Mouse (Mus musculus) limb, embryonic 10.5 days (tissue): ENCODE measurements around the gene Fgfr2. TPM values are rescaled to one million over a fixed set of nuclear protein-coding genes. Genes with fewer than 3 reads are reported as not detected.

Source experiments
- DNase-seq: peaks from one replicate; pipeline ENCODE4 v3.0.0-alpha.2; 2017; ENCODE audit warnings: low spot score
- H3K27ac ChIP-seq: fragments of 300-500 bp; sonication (generic); 2 replicates; pipeline ENCODE4 v1.5.1; 2016; ENCODE audit warnings: mild to moderate bottlenecking
- H3K27me3 ChIP-seq: fragments of 300-500 bp; sonication (generic); 2 replicates; pipeline ENCODE4 v1.6.1; 2016; ENCODE audit warnings: low read depth, mild to moderate bottlenecking; ENCODE audit not compliant: poor library complexity, severe bottlenecking
- H3K36me3 ChIP-seq: fragments of 300-500 bp; sonication (generic); 2 replicates; pipeline ENCODE4 v1.6.1; 2016; ENCODE audit warnings: mild to moderate bottlenecking, moderate library complexity
- H3K4me1 ChIP-seq: fragments of 300-500 bp; sonication (generic); 2 replicates; pipeline ENCODE4 v1.6.1; 2016
- H3K4me3 ChIP-seq: fragments of 300-500 bp; sonication (generic); 2 replicates; pipeline ENCODE4 v1.5.1; 2016; ENCODE audit warnings: mild to moderate bottlenecking, moderate library complexity
- H3K9me3 ChIP-seq: fragments of 300-500 bp; sonication (generic); replicated peaks from 2 replicates; pipeline ENCODE4 v1.6.1; 2016; ENCODE audit warnings: mild to moderate bottlenecking
- WGBS: fragments of 180-500 bp; shearing (Covaris S2); methylation state at CpG from one replicate; pipeline ENCODE4 v1.1.7; 2016; 5-methylcytosine and 5-hydroxymethylcytosine counted together
- polyA plus RNA-seq: library from polyadenylated mRNA; unstranded; fragments of >200 nt; fragmentation: Nextera tagmentation; extraction: Ambion mirVana; gene quantifications from 2 replicates; pipeline ENCODE4 v1.2.1, GENCODE M21; 2016

Fgfr2 gene
- polyA plus RNA-seq, 1 experiment from 2014 or later: 64.4 TPM

DNA sequence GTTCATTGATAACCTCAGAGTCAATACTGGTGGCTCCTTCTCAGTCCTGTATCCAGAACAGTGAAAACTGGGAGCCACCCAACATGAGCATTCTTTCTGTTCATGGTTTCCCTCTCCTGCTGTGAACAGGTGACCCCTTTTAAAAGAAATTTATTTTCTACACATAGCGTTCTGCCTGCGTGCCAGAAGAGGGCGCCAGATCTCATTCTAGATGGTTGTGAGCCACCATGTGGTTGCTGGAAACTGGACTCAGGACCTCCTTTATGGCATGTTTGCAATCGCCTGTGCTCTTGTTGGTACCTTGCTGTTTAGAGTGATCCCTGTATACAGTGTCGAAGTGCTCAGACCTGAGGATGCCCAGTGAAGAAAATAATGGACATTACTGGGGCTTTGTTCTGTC, 2458.5 kb downstream of the Fgfr2 start:
- WGBS: 90% methylated on average over 5 of the region's 5 CpGs
- H3K27me3 ChIP-seq: no peaks in the 10 kb centered on the region
- no peak for DNase-seq
- H3K9me3 ChIP-seq: no peaks in the 10 kb centered on the region
- H3K4me1 ChIP-seq: peaks cover 21% of the 10 kb centered on the region
- no peak overlapping the region for H3K4me3 ChIP-seq
- H3K27ac ChIP-seq: no peak overlapping the region
- peaks cover 33% of the 10 kb centered on the region for H3K36me3 ChIP-seq

DNA sequence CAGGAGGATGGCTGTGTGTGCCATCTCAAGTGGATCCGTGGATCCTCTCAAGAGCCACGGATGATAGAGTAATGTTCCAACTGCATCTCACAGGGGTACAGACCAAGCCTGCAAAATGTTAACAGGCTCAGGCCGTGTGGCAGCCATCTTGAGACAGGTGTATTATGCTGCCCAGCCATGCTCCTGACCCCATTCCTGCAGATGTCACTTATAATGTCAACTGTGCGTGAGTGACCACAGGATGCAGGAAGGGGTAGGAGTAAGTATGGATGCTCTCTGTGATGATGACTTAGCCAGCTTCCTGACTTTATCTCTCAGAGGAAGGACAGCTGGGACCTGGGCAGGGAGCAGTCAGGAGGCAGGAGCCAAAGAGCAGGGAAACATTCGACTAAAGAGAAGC, 2459.1 kb downstream of the Fgfr2 start:
- Histone ChIP-seq H3K36me3 (peaks cover 34% of the 10 kb centered on the region), H3K4me1 (peaks cover 15% of the 10 kb centered on the region), H3K4me3 (no peak overlapping the region), H3K27me3 (no peaks in the 10 kb centered on the region), H3K27ac (no peak overlapping the region), H3K9me3 (no peaks in the 10 kb centered on the region)
- no peak for DNase-seq
- 96% methylated on average over 5 of the region's 5 CpGs for WGBS

DNA sequence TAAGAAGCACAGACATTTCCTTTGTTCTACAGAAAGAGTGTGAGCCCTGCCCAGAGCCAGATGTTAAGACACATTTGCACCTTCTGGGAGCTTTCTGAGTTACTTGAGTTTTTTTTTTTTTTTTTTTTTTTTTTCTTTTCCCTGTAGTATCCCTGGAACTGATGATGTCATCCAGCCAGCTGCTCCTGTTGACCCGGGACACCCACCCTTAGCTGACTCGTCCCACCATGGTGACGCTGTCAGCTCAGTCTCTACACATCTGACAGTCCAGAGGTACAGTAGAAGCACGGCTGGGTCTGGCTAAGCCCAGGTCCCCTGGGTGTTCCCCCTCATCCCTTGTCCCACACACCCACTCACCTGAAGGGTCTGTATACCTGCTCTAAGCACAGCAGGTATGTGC, 2460.3 kb downstream of the Fgfr2 start:
- Histone ChIP-seq H3K27ac (peak overlapping the region; percentile 42), H3K36me3 (peaks cover 34% of the 10 kb centered on the region), H3K9me3 (no peaks in the 10 kb centered on the region), H3K4me1 (peaks cover 8% of the 10 kb centered on the region), H3K27me3 (no peaks in the 10 kb centered on the region), H3K4me3 (no peak overlapping the region)
- WGBS: 71% methylated on average over 4 of the region's 4 CpGs
- no peak for DNase-seq

DNA sequence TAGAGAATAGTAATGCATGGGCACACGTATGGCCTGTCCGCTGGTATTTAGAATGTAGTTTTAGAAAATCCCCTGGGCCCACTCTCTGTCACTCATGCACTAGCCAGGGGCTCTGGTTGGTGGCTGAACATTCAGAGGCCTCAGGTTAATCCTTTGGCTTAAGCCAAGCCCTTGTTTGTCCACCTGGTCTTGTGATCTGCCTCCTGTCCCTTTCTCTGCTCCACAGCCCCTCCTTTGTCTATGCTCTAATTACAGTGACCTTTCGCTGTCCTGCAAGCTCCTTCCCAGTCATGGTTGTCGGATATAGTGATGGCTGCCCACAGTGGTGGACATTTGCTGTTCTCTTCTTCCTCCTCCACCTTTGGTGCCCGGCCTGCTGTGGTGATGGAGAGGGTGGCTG, 2460.9 kb downstream of the Fgfr2 start:
- H3K4me1 ChIP-seq: peaks cover 11% of the 10 kb centered on the region
- H3K36me3 ChIP-seq: peaks cover 34% of the 10 kb centered on the region
- no peak overlapping the region for H3K4me3 ChIP-seq
- no peaks in the 10 kb centered on the region for H3K9me3 ChIP-seq
- DNase-seq: no peak
- WGBS: 72% methylated on average over 5 of the region's 5 CpGs
- no peaks in the 10 kb centered on the region for H3K27me3 ChIP-seq
- peak overlapping the region; percentile 42 for H3K27ac ChIP-seq

DNA sequence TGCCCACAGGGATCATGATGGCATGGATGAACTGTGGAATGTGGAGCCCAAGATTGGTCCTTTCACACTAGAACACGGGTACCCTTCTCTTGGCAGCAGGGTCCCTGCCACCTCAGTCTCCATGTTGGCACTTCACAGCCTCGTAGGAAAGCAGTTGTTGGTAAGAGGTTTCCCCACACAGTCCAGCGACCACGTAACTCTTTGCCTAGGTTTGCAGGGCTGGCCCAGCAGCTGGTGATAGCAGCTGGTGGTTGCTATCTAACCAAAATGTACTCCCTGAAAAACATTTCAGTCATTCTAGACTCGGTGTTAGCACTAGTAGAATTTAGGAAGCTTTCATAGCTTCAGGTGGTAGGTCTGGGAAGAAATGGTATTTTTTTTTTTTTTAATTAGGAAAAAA, 2464.0 kb downstream of the Fgfr2 start:
- Histone ChIP-seq H3K4me1 (peaks cover 16% of the 10 kb centered on the region), H3K9me3 (no peaks in the 10 kb centered on the region), H3K36me3 (peaks cover 15% of the 10 kb centered on the region), H3K27ac (no peak overlapping the region), H3K27me3 (no peaks in the 10 kb centered on the region), H3K4me3 (no peak overlapping the region)
- no peak for DNase-seq
- 96% methylated on average over 5 of the region's 5 CpGs for WGBS

DNA sequence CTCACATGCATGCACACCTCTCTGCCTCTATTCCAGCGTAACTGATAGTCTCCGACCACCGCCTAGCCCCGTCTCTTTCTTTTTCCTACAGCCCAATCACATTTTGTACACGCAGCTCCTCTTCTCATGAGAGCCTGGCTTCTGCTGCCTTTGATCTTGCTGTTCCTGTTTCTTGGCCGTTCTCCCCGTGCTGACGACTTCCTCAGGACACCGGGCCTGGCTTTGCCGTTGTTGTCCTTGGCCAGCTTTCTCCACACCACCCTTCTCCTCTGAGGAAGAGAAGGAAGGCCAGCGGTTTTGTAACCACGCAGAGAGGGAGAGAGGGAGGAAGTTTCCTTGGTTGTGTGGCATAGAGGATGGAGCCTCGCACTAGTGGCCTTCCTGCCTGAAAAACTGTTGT, 2465.4 kb downstream of the Fgfr2 start:
- Histone ChIP-seq H3K27ac (no peak overlapping the region), H3K27me3 (no peaks in the 10 kb centered on the region), H3K36me3 (peaks cover 3% of the 10 kb centered on the region; the same call in 1 of the 2 replicates), H3K4me3 (no peak overlapping the region), H3K9me3 (no peaks in the 10 kb centered on the region), H3K4me1 (peaks cover 22% of the 10 kb centered on the region)
- WGBS: 74% methylated on average over 13 of the region's 13 CpGs
- DNase-seq: no peak

DNA sequence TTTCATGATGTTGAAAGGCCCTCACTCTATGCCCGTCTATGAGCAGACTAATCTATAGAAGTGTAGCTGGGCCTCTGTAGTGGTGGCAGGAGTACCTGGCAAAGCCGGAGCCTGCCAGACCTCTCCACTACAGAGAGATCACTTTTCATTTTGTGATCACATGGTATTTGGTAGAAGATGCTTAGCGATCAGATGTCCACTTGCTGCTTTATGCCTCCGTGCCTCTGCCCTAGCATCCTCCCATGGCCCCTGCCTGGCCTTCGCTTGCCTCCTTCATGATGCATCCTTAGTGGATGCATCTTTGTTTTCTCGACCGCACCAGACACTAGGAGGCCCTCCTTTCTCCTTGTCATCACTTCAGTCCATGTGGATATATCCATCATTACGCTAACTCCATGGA, 2466.2 kb downstream of the Fgfr2 start:
- no peak for DNase-seq
- Histone ChIP-seq H3K27me3 (no peaks in the 10 kb centered on the region), H3K4me3 (no peak overlapping the region), H3K36me3 (peaks cover 3% of the 10 kb centered on the region; the same call in 1 of the 2 replicates), H3K9me3 (no peaks in the 10 kb centered on the region), H3K4me1 (peaks cover 22% of the 10 kb centered on the region), H3K27ac (no peak overlapping the region)
- WGBS: 96% methylated on average over 8 of the region's 8 CpGs

DNA sequence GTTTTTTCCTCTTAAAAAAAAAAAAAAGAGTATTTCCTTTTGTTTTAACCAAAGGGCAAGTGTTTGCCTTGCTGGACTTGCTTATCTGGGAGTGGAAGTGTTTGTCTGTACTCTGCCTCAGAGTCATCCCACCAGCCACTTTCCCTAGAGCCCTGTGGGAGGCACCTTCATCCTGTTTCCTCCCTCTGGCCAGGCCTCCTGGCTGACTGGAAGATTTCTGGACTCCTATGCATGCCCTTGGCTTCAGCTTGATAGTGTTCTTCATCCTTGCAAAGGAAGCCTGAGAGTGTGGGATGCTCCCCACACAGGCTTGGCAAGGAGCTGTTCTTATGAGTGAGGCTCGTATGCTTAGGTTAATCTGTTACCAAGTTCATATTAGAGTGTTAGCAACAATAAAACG, 2468.6 kb downstream of the Fgfr2 start:
- Histone ChIP-seq H3K27me3 (no peaks in the 10 kb centered on the region), H3K36me3 (peaks cover under 1% of the 10 kb centered on the region; the same call in 1 of the 2 replicates), H3K4me3 (no peak overlapping the region), H3K4me1 (peaks cover 27% of the 10 kb centered on the region), H3K27ac (no peak overlapping the region), H3K9me3 (no peaks in the 10 kb centered on the region)
- no peak for DNase-seq
- 85% methylated on average over 2 of the region's 2 CpGs for WGBS

DNA sequence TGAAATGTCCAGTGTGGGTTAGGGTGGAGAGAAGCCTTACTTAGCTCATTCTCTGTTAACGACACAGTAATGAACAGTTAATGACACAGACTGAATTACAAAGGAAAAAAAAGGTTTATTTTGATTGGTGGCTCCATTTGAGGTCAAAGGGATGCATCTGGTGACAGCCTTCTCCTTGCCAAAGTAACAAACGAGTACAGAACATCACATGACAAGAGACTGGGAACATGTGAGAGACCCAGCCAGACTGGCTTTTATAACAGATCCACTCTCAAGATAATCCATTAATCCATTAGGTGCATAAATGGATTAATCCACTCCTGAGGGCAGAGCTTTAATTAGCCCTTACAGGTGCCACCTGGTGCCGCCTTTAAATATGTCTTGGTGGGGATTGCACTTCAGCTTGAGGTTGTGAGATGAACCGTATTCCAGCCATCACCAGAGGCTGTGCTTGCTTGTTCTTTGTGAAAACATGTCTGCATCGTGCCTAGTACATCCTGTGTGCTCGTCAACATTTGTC, 2470.1 kb downstream of the Fgfr2 start:
- 69% methylated on average over 6 of the region's 6 CpGs for WGBS
- H3K4me1 ChIP-seq: peaks cover 40% of the 10 kb centered on the region
- no peak overlapping the region for H3K4me3 ChIP-seq

DNA sequence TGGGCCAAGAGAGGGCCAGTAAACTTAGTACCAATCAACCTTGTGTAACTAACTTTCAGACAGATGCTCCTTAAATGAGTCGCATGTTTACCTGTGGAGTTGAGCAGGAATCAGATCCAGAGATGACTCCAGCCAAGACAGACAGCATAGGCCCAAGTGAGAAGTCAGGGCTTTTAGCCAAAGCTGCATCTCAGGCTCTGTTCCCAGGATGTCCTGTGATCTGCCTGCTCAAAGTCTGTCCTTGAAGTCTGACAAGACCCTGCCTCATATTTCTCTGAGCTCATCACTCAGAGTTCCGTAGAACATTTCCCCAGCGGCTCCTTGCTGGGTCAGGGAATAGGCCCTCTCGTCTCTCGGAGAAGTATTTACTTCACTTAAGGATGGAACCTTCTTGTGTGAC, 2472.5 kb downstream of the Fgfr2 start:
- Histone ChIP-seq H3K27ac (no peak overlapping the region), H3K4me1 (peaks cover 57% of the 10 kb centered on the region), H3K27me3 (no peaks in the 10 kb centered on the region), H3K36me3 (no peaks in the 10 kb centered on the region), H3K9me3 (no peaks in the 10 kb centered on the region), H3K4me3 (no peak overlapping the region)
- no peak for DNase-seq
- 87% methylated on average over 5 of the region's 5 CpGs for WGBS

More for the DNA sequence above, 2470.1 kb downstream of the Fgfr2 start:
- Histone ChIP-seq H3K36me3 (no peaks in the 10 kb centered on the region), H3K27me3 (no peaks in the 10 kb centered on the region), H3K9me3 (no peaks in the 10 kb centered on the region), H3K27ac (no peak overlapping the region)
- DNase-seq: no peak

DNA sequence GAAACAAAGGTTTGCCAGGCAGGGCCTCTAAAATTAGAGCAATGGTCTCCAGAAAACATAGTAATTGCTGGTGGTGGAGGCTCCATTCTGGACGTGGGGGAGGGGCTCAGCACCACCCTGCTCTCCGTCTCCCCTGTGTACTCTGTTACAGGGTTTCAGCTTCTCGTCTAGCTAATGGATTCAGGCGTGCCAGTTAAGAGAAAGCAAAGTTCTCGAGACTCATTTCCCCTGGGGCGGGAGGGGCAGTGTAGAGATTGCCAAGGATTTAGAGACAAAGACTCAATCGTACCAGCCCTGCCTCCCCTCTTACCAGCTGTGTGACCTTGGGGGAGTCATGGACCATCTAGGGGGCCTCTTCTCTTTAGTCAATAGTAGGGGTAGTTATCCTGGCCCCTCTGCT, 2473.9 kb downstream of the Fgfr2 start:
- Histone ChIP-seq H3K27me3 (no peaks in the 10 kb centered on the region), H3K4me1 (peaks cover 60% of the 10 kb centered on the region), H3K27ac (peak overlapping the region; percentile 25; the same call in 1 of the 2 replicates), H3K36me3 (no peaks in the 10 kb centered on the region), H3K9me3 (no peaks in the 10 kb centered on the region), H3K4me3 (no peak overlapping the region)
- no peak for DNase-seq
- 54% methylated on average over 7 of the region's 7 CpGs for WGBS

DNA sequence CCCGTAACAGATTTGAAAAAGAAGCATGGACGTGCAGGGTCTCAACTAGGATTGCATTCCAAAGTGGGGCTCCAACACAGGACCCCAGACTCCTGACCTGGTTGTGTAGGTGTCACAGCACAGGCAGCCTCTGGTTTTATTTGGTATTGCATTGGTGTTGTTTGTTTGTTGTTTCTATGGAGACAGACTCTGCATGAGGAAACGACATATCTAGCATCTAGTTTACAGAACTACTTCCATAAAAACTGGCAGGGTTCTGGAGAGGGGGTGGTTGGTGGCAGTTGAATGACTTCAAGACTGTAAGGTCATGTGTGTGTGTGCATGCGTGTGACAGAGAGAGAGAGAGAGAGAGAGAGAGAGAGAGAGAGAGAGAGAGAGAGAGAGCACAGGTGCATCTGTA, 2475.1 kb downstream of the Fgfr2 start:
- Histone ChIP-seq H3K27me3 (no peaks in the 10 kb centered on the region), H3K9me3 (no peaks in the 10 kb centered on the region), H3K36me3 (no peaks in the 10 kb centered on the region), H3K27ac (no peak overlapping the region), H3K4me1 (peaks cover 53% of the 10 kb centered on the region), H3K4me3 (no peak overlapping the region)
- DNase-seq: no peak
- 84% methylated on average over 4 of the region's 4 CpGs for WGBS

DNA sequence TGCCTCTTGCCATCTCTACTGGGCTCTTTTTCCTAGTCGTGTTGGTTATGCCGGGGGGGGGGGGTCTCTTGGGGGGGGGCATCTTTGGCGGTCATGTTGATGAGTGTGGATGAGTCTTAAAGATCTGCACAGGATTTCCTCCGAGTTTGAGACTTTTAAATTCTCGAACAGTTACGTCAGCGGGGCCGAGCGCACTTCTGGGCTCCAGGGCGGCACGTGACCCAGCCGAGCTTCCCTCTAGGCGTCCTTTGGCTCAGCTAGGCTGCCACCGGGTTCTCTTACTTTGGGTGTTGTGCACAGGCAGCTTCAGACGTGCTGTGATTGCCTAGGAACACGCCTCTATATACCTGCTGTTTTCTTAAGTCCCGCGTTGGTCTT, 2476.4 kb downstream of the Fgfr2 start:
- no peaks in the 10 kb centered on the region for H3K9me3 ChIP-seq
- WGBS: under 1% methylated on average over 18 of the region's 18 CpGs
- peak overlapping the region; percentile 96 for H3K27ac ChIP-seq
- no peaks in the 10 kb centered on the region for H3K27me3 ChIP-seq
- DNase-seq: peak; percentile 83
- no peaks in the 10 kb centered on the region for H3K36me3 ChIP-seq
- peaks cover 45% of the 10 kb centered on the region for H3K4me1 ChIP-seq
- H3K4me3 ChIP-seq: peak overlapping the region; percentile 75
